In the genomic region with DNA sequence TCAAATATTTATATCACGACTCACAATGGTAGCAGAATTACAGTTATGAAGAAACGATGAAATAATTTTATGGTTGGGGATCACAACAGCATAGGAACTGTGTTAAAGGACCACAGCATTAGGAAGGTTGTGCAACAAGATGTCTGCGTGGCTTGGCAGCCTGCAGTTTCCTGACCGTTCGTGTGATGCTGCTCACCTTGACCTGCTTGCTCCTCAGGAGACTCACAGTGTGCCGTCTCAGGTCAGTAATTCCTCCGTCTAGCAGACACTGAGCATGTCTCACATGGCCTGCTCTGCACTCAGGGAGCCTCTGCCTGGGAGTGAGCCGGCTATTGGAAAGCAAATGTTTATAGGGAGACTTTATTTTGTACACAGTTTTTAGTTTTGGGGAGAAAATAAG, we compare ENCODE assay signal across 11 mouse cellular contexts.
"Had no signal": no experiment of that assay in that cellular context is flagged by ENCODE, and none has a peak within 500 bp of the region (broad histone marks: within the 10 kb centered on the region; RNA-seq: fewer than 3 reads in every experiment).

No protein-coding gene starts in this region.

- H3K4me1 ChIP-seq: intestine, embryonic 15.5 days; limb, embryonic 15.5 days; liver, embryonic 12.5 days; midbrain, embryonic 13.5 days had no signal

- H3K4me2 ChIP-seq: intestine, embryonic 15.5 days; limb, embryonic 15.5 days; liver, embryonic 12.5 days; lung, embryonic 14.5 days; midbrain, embryonic 13.5 days; neural tube, embryonic 15.5 days had no signal

- H3K27me3 ChIP-seq: intestine, embryonic 15.5 days; limb, embryonic 15.5 days; liver, embryonic 12.5 days; midbrain, embryonic 13.5 days; neural tube, embryonic 15.5 days had no signal

- H3K27ac ChIP-seq: intestine, embryonic 15.5 days; limb, embryonic 15.5 days; liver, embryonic 12.5 days; midbrain, embryonic 13.5 days; neural tube, embryonic 15.5 days had no signal

- H3K9me3 ChIP-seq: intestine, embryonic 15.5 days; limb, embryonic 15.5 days; liver, embryonic 12.5 days; midbrain, embryonic 13.5 days; neural tube, embryonic 15.5 days had no signal

- DNase-seq: lung, embryonic 14.5 days; right cerebral cortex, adult 18-20 months; right cerebral cortex, postnatal 25 days; thymus, postnatal 36 days had no signal

- H3K9ac ChIP-seq: intestine, embryonic 15.5 days; limb, embryonic 15.5 days; liver, embryonic 12.5 days; lung, embryonic 14.5 days; midbrain, embryonic 13.5 days; neural tube, embryonic 15.5 days had no signal

- ATAC-seq: intestine, embryonic 15.5 days; liver, embryonic 12.5 days; midbrain, embryonic 13.5 days had no signal

- H3K36me3 ChIP-seq: intestine, embryonic 15.5 days; limb, embryonic 15.5 days; liver, embryonic 12.5 days; neural tube, embryonic 15.5 days had no signal

- H3K4me3 ChIP-seq: intestine, embryonic 15.5 days; left cerebral cortex, adult 2 months; limb, embryonic 15.5 days; liver, embryonic 12.5 days; midbrain, embryonic 13.5 days; myocyte; neural tube, embryonic 15.5 days had no signal
